Mouse (Mus musculus) cerebellum, postnatal 14 days (tissue): ENCODE measurements at regions not wholly inside any gene's neighbourhood (a gene's known extent, or its start where the extent isn't known, plus 50 kb on each side); places are given as distances from the start of the nearest gene placed in this dataset.
A peak's percentile ranks its signal among the peaks of the same experiment; 100 is the strongest.

Experiments used
- DNase-seq, 2 experiments: peaks; one replicate each; pipeline ENCODE4 v3.0.0; 2021; ENCODE audit warnings: mixed read lengths in 2 of 2

DNA sequence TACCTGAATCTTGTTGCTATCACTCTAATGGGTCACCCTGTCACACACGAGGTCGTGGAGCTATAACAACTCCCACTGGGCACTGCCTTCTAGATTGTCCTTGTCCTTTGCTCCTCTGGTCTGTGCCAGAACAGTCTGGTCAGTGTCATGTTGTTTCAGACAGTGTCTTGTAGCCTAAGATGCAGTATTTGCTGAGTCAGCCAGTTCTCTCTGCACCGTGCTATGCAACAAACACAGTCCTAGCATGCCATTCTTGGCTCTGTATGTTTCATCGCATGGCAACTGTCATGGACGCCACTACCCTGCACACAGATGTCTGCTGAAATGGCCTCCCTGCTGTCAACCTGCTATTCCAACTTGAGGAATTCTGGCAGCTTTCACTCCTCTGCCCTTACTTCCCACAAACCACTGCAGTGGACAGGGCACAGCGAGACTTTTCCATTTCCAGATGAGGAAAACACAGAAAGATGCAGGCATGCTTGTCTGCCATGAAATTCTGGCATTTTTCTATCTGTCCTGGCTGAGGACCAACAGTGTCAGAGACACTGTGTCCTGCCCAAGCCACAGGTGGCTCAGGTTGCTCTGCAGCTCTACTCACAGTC, 117.3 kb upstream of the Slc22a23 start:
- peak in 1 of 2 experiments; percentile 14 for DNase-seq

DNA sequence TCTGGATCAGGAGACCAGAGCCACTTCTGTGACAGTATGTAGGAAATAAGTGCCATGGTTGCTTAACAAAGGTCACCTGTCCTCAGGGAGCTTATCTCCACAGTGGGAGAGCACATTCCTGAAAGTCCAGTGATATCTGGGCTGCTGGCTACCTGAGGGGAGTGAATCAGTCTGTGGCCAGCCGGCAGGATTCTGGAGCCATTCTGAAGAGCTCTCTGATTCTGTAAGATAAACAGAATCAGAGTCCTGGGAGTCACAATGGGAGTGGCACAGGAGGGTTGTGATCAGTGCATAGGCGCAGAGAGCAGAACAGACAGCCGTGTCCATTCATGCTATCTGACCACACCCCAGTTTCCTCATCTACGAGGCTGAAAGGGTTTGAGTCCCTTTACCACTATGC, 116.0 kb upstream of the Slc22a23 start:
- DNase-seq = no peak

DNA sequence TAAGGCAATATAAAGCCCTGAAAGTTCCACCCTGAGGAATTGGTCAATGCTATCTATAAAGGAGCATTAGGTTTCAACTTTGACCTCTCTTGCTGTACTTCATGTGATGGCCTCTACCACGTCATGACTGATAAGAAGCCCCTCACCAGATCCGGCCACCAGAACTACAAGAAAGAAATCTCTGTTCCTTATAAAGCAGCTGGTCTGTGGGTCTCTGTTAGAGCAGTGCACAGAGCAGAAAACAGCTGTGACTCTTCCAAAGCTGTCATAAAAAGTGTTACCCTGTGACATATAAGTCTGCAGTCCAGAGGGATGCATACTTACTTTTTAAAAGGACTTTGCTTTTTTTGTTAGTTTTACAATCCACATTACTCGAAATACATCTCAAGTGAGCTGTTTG, 111.1 kb upstream of the Slc22a23 start:
- no peak for DNase-seq

DNA sequence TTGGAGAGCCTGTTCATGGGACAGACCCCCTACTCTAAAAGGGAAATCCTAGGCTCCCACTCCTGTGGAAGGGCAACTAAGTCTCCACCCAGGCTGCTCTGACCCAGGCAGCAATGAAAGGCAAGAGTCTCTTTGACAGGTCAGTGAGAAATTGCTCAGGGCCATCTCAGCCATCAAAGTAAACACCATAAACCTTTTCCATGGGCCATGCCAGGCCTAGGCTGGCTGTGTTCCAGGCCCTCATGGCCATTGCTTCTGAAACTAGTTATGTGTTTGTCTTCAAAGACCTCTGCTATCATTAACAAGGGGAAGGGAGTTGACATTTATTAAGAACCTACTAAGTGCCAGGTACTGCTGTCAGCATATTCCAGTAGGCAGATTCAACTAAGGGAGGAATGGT, 101.8 kb upstream of the Slc22a23 start:
- peak in 1 of 2 experiments; percentile 15 for DNase-seq

DNA sequence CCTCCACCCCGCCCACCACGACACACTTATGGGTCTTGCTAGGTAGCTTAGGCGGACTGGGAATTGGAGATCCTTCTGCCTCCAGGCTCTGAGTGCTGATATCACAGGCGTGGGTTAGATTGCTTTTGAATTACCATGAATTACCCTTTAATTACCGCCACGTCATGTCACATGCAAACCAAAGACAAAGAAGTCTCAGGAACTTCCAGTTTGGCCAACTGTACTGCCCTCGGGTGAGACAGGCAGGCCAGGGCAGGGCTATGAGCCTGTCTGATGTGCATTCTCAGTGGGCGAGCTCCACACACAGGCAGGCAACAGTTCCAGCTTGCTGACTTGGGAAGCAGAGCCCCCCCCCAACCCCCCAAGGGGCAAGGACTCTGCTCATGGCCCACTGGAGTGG, 101.3 kb upstream of the Slc22a23 start:
- DNase-seq = no peak

DNA sequence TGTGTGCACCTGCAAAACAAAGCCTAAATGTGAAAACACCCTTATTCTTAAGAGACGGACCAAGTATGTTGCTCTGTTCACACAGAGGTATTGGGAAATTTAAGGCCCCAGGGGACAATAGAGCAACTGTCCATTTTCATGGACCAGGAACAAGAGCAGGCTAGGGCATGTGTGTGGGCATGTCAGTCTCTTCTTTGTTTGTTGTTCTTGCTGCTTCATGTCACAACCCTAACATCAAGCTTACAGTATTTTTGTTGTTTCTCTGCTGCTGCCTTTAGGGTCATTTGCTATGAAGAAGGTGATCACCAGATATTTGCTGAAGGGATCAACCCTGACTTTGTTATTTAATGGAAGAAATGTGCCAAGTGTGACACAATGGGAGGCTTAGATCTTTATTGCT, 96.4 kb upstream of the Slc22a23 start:
- no peak for DNase-seq

DNA sequence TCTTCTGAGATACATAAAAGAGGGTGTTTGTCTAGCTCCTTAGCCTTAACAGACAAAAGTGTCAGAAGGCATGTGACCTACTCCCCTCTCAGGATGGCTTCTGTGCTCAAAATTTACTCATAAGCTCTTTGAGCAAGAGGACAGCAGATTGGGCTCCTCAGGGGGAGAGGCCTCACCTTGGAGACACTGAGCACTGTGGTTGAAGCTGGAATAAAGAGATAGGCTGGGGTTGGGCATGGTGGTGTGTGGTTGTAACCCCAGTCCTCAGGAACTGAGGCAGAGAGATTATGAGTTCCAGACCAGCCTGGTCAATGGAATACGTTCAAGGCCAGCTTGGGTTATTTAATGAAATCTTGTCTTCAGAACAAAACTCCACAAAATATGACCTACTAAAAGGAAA, 82.5 kb upstream of the Slc22a23 start:
- no peak for DNase-seq

DNA sequence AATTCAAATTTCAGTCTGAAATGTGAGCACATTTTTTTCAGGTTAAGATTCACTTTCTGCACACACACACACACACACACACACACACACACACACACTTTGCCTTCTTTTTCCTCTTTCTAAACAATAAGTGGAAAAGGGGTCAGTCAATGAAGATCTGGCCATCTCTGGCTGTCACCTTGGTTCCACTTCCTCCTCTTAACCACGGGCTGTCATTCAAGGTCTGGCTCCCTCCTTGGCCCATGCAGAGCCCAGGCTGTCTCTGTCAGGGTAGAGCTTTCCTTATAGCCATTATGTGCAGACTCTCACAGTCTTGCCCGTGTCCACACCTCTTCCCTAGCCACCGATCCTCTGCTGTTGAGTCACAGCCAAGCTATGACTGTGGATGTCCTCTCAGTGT, 79.9 kb upstream of the Slc22a23 start:
- DNase-seq = peak; percentile 4 to 13

DNA sequence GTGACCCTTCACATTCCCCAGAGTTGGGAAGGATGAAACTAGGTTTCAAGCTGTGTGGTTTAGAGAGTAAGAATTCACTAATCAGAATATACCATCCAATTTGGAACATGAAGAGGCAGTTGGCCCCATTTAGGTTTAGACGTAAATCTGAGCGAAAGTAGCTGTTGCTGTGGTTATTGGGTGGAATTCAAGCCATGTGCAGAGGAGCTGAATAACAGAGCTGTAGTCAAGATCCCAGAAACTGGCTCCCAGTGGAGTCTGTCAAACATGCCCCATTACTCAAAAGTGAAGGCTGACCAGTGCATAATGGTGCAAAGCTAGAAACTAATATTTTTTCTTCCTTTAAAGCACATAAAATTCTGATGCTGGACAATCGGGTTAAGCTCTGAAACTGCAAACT, 76.7 kb upstream of the Slc22a23 start:
- DNase-seq = no peak

DNA sequence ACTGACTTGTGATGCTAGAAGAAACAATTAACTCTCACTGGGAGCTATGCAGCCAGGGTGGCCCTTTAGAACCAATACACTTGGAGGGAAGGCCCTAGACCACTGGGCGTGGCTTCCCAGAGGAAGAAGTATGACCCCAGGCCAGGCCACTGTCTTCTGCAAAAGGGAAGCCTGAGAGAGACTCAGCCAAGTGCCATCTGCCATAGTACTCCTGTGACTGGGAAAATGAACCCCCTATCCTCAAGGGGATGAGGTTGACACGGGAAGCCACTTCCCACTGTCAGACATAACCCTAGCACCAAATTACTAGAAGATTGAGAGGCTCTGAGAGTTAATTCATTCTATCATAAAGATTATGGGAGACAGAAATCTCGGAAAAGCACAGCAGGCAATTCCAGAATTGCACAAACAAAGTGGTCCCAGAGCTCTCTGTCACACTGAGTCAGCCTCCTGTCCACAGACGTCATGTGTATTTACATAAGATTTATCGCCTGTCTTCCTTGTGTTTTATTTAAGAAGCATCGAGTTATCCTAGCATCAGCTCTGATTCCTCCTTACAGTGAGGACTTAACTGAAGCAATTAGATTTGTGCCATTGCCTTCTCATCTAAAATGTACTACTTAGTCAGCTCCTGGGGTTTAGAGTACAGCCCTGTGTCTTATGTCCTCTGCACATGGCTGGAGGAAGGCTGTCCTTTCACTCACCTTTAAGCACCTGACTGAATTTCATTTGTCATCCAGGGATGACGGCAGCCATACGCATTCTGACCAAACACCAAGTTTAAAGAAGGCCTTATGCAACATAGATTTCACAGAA, 75.6 kb upstream of the Slc22a23 start:
- DNase-seq = no peak

DNA sequence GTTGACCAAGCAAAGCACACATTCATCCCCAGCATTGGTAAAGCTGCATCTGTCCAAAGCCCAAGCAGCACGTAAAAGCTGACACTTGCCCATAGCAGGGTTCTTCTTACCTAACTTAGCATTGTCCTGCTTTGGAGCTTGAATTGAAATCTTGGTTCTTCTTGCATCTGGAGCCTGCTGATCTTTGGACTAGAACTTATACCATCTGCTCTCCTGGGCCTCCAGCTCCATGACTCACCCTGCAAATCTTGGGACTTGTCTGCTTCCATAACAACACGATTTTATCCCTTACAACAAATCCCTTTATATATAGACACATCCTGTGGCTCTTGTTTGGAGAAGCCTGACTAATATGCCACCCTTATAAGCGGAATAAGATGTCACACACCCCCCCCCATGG, 74.1 kb upstream of the Slc22a23 start:
- DNase-seq = no peak

DNA sequence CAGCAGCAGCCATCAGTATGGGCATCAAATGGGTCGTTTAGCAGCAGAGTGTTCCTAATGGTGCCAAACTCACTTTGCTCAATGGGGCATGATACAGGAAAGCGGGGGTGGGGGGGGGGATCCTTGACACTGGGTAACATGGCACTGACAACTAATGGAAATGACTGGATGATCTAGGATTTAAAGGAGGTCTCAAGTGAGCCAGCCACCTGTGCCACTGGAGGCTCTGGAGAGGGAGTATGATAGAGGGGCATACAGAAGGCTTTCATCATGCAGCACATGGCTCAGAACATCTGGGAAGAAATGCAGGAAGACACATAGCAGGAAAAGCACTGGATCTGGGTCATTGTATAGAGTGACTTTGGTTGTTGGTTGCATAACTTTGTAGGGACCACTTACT, 71.6 kb upstream of the Slc22a23 start:
- no peak for DNase-seq

DNA sequence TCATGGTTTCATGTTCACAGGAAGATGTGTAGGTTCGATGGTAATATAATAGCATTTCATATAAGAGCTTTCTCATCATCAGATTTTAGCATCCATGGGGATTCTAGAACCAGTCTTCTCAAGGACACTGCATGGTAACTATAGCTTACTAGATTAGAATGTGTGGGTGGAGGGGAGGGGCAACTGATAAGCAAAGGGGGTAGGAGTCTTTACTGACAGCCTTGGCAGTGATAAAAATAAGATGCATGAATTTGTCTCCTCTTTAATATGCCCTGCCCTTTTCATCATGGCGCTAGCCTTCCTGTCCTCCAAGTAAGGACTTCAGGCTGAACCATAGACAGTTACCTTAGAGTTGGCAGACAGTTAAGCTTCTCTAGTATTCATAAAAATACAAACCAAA, 69.6 kb upstream of the Slc22a23 start:
- DNase-seq = no peak

DNA sequence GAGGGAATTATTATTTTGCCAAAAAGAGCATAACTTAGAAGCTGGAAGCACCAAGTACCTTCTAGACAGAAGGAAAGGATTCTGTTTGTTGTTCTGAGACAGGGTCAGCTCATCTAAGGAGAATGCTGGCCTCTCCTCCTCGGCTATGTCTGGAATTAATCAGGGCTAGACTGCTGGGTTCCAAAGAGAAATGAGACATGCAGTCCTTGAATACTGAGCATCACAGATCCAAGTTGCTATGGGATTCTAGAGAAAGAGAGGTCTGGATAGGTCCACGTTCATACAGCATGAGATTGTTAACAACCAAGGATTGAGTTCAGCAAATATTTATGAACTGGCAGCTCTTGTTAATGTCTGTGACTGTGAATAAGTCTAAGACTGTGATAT, 63.7 kb upstream of the Slc22a23 start:
- DNase-seq = no peak

DNA sequence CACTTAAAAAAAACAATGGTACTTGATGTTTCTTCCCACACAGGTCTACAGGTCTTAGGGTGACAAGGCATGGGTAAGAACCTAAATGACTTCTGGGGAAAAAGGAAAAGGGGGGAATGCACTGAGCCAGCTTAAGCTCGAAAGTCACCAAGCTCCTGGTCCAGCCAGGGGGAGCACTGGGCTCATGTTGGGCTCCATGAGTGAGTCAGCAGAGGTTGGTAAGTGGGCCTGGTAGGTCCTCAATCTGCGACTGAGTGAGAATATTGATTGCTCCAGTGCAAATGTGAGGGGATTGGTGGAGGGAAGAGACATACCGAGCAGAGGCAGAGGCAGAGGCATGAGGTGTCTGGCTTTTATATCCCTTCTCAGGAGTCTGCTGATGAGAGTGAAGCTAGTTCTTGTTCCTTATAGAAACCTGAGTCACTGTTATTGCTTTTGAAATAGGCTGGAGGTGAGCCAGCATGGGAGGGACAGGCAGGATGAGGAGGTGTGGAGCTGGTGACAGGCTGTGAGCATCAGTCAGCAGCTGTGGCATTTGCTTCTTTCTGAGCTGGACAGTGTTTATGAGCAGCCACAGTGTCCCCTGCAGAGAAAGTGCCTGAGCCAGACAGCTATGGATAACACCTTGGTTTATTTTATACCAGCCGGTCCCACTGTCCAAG, 63.2 kb upstream of the Slc22a23 start:
- DNase-seq = peak in 1 of 2 experiments; percentile 10

DNA sequence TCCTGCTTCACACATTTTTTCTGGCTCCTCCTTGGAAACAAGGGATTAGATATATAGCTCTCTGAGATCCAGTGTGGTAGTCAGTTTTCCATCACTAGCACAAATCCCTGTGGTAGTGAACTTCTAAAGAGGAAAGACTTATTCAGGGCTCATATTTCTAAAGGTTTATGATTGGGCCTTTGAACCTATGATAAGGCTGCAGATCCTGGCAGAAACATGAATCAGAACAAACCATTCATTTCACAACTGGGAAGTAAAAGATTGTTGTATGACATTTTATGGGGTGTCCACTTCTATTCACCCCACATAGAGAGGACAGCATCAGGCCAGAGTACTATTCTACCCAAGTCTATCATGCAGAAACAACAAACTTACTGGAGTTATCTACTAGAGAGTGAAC, 61.3 kb upstream of the Slc22a23 start:
- no peak for DNase-seq

DNA sequence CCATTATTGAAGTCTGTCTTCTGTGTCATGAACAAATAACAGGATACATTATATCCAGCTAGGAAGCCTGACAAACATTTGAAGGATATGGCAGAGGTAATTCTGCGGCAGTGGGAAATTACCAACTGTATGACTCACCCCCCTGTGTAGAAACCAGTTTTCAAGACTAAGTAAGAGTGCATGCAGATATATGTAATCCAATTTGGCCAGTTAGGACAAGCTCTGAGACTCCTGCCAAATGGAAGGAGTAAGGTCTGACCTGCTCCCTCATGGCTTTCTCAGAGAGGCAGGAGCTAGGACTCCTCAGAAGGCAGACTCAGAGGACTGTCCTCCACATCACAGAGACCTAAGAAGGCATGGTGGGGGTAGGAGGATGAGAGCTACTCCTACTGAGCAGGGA, 57.6 kb upstream of the Slc22a23 start:
- DNase-seq = no peak

DNA sequence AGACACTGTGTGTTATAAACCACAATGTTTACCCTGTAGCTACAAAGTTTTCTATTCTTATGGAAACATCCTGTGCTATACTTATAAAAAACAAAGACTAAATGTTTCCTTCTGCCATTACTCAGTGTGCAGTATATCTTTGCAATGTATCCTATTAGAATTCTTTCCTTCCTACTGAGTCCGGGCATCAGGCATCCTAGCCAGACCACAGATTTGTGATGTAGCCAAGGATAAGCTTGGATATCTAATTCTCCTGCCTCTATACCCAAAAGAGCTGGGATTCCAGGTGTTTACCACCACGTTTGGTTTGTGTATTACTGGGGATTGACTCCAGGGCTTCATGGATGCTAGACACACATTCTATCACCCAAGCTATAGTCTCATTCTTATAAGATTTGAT, 56.0 kb upstream of the Slc22a23 start:
- DNase-seq = no peak

DNA sequence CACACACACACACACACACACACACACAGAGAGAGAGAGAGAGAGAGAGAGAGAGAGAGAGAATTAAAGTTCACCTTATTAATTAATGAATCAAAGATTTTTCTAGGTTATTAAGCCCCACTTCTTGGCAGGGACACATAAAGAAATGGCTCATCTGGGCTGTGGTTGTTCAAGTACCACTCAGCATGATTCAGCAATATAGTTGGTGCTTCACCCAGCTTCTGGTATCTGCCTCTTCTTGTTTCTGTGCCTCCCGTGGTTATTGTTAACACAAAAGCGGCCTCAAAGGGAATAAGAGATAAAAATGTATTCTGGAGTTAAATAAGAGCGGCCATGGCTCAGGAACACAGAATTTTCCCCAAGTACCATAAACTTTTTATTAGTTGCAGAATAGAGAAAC, 53.9 kb upstream of the Slc22a23 start:
- no peak for DNase-seq

DNA sequence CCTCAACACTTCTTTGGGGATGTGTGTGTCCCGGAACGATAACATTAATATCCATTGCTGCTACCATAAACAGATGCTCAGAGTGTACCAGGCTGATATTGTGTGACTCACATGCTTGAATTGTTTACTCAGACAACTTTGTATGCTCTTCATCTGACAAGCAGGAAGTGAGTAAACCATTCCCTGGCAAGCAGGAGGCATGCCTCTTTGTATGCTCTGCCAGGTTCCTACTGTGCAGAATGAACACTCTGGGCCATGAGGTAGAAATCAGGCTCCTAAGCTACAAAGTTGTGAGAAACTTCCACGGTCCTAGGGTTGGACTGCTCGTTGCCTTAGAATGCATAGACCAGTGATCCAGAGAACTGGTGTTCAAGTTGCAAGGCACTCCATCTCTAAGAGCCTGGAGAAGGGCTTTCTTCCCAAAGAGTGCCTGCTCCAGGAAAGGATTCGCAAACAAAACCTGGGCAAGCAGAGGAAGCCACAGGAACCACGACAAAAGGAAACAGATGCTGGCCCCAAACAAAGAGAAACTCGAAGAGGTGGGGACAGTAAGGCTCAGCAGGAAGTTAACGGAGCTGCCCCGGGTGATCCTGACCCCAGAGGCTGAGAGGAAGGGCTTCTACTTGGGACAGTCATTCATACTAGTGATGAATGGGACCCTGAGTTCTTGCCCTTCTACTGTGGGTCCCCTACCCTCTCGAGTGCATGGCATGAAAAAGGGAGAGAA, 53.2 kb upstream of the Slc22a23 start:
- no peak for DNase-seq

DNA sequence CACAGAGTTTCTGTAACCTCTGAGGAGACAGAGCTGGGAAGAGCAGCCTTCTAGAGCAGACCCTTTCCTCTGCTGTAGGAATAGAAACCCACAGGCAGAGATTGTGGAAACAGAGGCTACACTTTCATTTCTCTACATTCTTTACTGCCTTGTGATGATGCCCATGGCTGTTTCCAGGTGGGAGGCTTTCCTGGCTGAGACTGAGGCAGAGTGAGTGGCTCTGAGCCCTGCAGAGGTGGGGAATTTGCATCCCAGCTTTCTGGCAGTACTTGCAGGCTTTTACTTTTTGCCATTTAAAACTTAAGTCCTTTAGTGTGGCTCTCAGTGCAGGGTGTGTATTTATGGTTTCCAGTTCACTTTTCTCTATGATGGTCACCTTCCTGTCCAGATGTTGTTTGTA, 50.5 kb upstream of the Slc22a23 start:
- no peak for DNase-seq

DNA sequence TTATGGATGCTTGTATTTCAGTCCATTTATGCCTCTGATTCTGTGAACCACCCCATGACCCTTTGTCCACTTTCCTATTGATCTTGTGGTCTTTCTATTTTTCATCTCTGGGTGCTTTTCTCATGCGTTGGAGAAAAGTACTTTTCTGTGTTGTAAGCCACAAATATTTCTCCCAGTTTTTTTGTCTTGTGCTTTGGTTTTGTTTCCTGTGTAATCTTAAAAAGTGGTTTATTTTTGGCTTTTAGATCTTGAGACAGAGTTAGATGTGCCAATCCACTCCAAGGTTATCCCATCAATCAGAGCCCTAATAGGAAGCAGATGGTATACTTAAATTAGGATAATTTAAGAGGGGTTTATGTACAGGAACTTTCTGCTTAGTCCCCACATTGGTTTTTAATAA, 50.0 kb upstream of the Slc22a23 start:
- DNase-seq = no peak
